Comparison of ENCODE assay signal across 11 mouse cellular contexts in genomic region chr17:85623161-85624050, GRCm38 (mm10). TPM values are rescaled to one million over a fixed set of nuclear protein-coding genes. Genes with fewer than 3 reads are reported as not detected.
DNase-seq lines count a peak whose midpoint lies in the region; ATAC-seq and TF ChIP-seq lines count a peak whose summit lies in the region.
"Had no signal": no experiment of that assay in that cellular context is flagged by ENCODE, and none has a peak within 500 bp of the region (broad histone marks: within the 10 kb centered on the region; RNA-seq: fewer than 3 reads in every experiment).

No protein-coding gene starts in this region.

- H3K9me3 ChIP-seq in heart, embryonic 12.5 days (replicated peaks) = no peaks in the 10 kb centered on the region
- no peaks in the 10 kb centered on the region for H3K9me3 ChIP-seq in forebrain, embryonic 12.5 days
- no peaks in the 10 kb centered on the region for H3K9me3 ChIP-seq in midbrain, embryonic 12.5 days
- no peaks in the 10 kb centered on the region for H3K9me3 ChIP-seq in liver, postnatal 0 days (ENCODE audit: low read length)

- H3K27ac ChIP-seq in heart, embryonic 12.5 days (ENCODE audit: poor library complexity, severe bottlenecking) = no peak overlapping the region
- peak overlapping the region; percentile 95 for H3K27ac ChIP-seq in forebrain, embryonic 12.5 days
- H3K27ac ChIP-seq in midbrain, embryonic 12.5 days (replicated peaks) = peak overlapping the region; percentile 81
- no peak overlapping the region for H3K27ac ChIP-seq in liver, postnatal 0 days (ENCODE audit: low read depth)

- H3K36me3 ChIP-seq in heart, embryonic 12.5 days = no peaks in the 10 kb centered on the region
- H3K36me3 ChIP-seq in forebrain, embryonic 12.5 days (replicated peaks) = no peaks in the 10 kb centered on the region
- H3K36me3 ChIP-seq in midbrain, embryonic 12.5 days = no peaks in the 10 kb centered on the region
- no peaks in the 10 kb centered on the region for H3K36me3 ChIP-seq in liver, postnatal 0 days (replicated peaks; ENCODE audit: insufficient read depth, low read length)

- DNase-seq in heart, adult 9 months (ENCODE audit: low spot score in 2 of 2) = no peak
- DNase-seq in Muller cell, postnatal 12 days (ENCODE audit: inconsistent ontology term) = peak; percentile 67
- no peak for DNase-seq in left cerebral cortex, adult 11 months (ENCODE audit: low spot score)
- no peak for DNase-seq in lung, postnatal 10 days
- DNase-seq in liver, postnatal 0 days = no peak
- DNase-seq: cerebellum, adult 18-20 months; right cerebral cortex, postnatal 25 days had no signal

- no peak overlapping the region for H3K9ac ChIP-seq in heart, embryonic 12.5 days
- peak overlapping the region; percentile 83 for H3K9ac ChIP-seq in forebrain, embryonic 12.5 days
- H3K9ac ChIP-seq in midbrain, embryonic 12.5 days (replicated peaks) = peak overlapping the region; percentile 59
- no peak overlapping the region for H3K9ac ChIP-seq in liver, postnatal 0 days (replicated peaks)

- H3K4me1 ChIP-seq in heart, embryonic 12.5 days (replicated peaks) = peaks cover 24% of the 10 kb centered on the region
- H3K4me1 ChIP-seq in forebrain, embryonic 12.5 days = peaks cover 73% of the 10 kb centered on the region
- peaks cover 39% of the 10 kb centered on the region for H3K4me1 ChIP-seq in midbrain, embryonic 12.5 days
- 0 out of 2 replicates have a peak, but pooled peaks cover 4% of the 10 kb centered on the region for H3K4me1 ChIP-seq in liver, postnatal 0 days (ENCODE audit: insufficient read depth)

- TF ChIP-seq EP300 in liver, postnatal 0 days (IDR thresholded peaks at IDR 0.05; ENCODE audit: low read depth) = no peak

- H3K4me2 ChIP-seq in heart, embryonic 12.5 days = peak overlapping the region; percentile 35
- H3K4me2 ChIP-seq in forebrain, embryonic 12.5 days = peak overlapping the region; percentile 69
- peak overlapping the region; percentile 52 for H3K4me2 ChIP-seq in midbrain, embryonic 12.5 days (replicated peaks)
- no peak overlapping the region for H3K4me2 ChIP-seq in liver, postnatal 0 days (ENCODE audit: low read depth, low read length)

- no peak for ATAC-seq in heart, embryonic 12.5 days (ENCODE audit: insufficient number of reproducible peaks, low FRiP score)
- ATAC-seq in forebrain, embryonic 12.5 days (ENCODE audit: low FRiP score) = no peak
- ATAC-seq in midbrain, embryonic 12.5 days (ENCODE audit: low FRiP score, low read depth) = no peak
- no peak for ATAC-seq in liver, postnatal 0 days

- WGBS in heart, embryonic 12.5 days = under 1% methylated on average over 49 of the region's 52 CpGs
- WGBS in forebrain, embryonic 12.5 days = under 1% methylated on average over 51 of the region's 52 CpGs
- WGBS in midbrain, embryonic 12.5 days = under 1% methylated on average over 46 of the region's 52 CpGs
- WGBS in liver, postnatal 0 days (ENCODE audit: insufficient replicate concordance) = 4% methylated on average over 48 of the region's 52 CpGs

- H3K4me3 ChIP-seq in heart, embryonic 12.5 days = peak overlapping the region; percentile 19; the same call in 1 of the 2 replicates
- peak overlapping the region; percentile 59 for H3K4me3 ChIP-seq in forebrain, embryonic 12.5 days (replicated peaks)
- peak overlapping the region; percentile 46 for H3K4me3 ChIP-seq in midbrain, embryonic 12.5 days
- H3K4me3 ChIP-seq in liver, postnatal 0 days (ENCODE audit: low read depth, low read length) = no peak overlapping the region

- H3K27me3 ChIP-seq in heart, embryonic 12.5 days (replicated peaks) = peaks cover 90% of the 10 kb centered on the region
- H3K27me3 ChIP-seq in forebrain, embryonic 12.5 days = peaks cover 94% of the 10 kb centered on the region
- H3K27me3 ChIP-seq in midbrain, embryonic 12.5 days = peaks cover 94% of the 10 kb centered on the region
- H3K27me3 ChIP-seq in liver, postnatal 0 days (ENCODE audit: insufficient read depth, low read length) = peaks cover 100% of the 10 kb centered on the region

- TF ChIP-seq CTCF in liver, postnatal 0 days (IDR thresholded peaks at IDR 0.05; ENCODE audit: low read depth) = no peak

RNA-seq across cellular contexts. Expression of gene Six3, which starts 10.0 kb away (rescaled TPM):
- polyA plus RNA-seq in heart, embryonic 12.5 days (2016; fragmentation: Nextera tagmentation; extraction: Ambion mirVana) = not detected in 2 replicates
- 26.1 and 27.4 TPM in 2 replicates for polyA plus RNA-seq in forebrain, embryonic 12.5 days (2016; fragmentation: Nextera tagmentation; extraction: Ambion mirVana)
- polyA plus RNA-seq in midbrain, embryonic 12.5 days (2016; fragmentation: Nextera tagmentation; extraction: Ambion mirVana) = 19.8 and 25.1 TPM in 2 replicates
- not detected in 2 replicates for polyA plus RNA-seq in liver, postnatal 0 days (2015; fragmentation: Nextera tagmentation; extraction: Ambion mirVana)
- polyA plus RNA-seq: liver, adult 2 months had no signal

Comparison
In these comparisons a context has a peak if more than half of its experiments do, and no peak if none do; other contexts are left out.
1. H3K27ac ChIP-seq: peak in forebrain, embryonic 12.5 days (single experiment) and midbrain, embryonic 12.5 days (single experiment); none in heart, embryonic 12.5 days (single experiment) and liver, postnatal 0 days (single experiment).
2. H3K9ac ChIP-seq: peak in forebrain, embryonic 12.5 days (single experiment) and midbrain, embryonic 12.5 days (single experiment); none in heart, embryonic 12.5 days (single experiment) and liver, postnatal 0 days (single experiment).
3. RNA of gene Six3, which starts 10.0 kb away (polyA plus RNA-seq): 26.1 to 27.4 TPM in forebrain, embryonic 12.5 days and 19.8 to 25.1 TPM in midbrain, embryonic 12.5 days; not detected in heart, embryonic 12.5 days and not detected in liver, postnatal 0 days; every median in the first group is over 10 times any median in the second.